Mouse (Mus musculus) olfactory bulb, adult 2 months (tissue): ENCODE data around the gene Ap3d1.

Experiments
- CTCF ChIP-seq: fragments of 200-500 bp; IDR thresholded peaks from 2 replicates; pipeline ENCODE4 v1.5.1; 2012; ENCODE audit warnings: low read depth, mild to moderate bottlenecking, low read length, moderate library complexity; ENCODE audit not compliant: insufficient read depth
- POLR2A ChIP-seq: fragments of 200-500 bp; IDR thresholded peaks from 2 replicates; pipeline ENCODE4 v1.6.1; 2012; ENCODE audit warnings: mild to moderate bottlenecking, low read depth, low read length, moderate library complexity; ENCODE audit not compliant: insufficient read depth

DNA sequence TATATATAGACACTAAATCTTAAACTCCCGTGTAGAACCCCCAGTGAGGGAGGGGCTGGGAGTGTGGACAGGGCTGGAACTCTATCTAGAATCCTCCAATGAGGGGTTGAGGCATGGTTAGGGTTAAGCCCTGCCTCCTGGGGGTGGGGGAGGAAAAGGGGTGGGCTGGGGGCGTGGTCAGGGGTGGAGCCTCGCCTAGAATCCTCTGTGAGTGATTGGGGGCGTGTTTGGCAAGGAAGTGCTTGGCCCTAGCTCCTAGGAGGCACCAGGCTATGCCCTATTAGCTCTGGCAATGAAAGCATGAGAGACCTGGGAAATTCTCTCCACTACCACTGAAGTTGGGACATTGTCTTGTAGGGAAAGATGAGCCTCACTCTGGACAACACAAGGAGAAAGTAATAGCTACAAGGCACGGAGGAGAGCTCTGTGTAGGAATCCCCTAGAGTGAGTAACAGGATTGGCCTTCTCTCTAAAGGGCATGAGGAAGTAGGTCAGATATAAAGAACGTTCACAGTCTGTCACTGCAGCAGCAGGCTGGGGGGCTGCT lies 10.1 kb upstream of the Ap3d1 start:
- no peak for TF ChIP-seq CTCF
- no peak for TF ChIP-seq POLR2A
